Mouse (Mus musculus): Measurements from ENCODE around the gene Il10ra. TPM values are rescaled to one million over a fixed set of nuclear protein-coding genes. Genes with fewer than 3 reads are reported as not detected.

Gene Il10ra
- polyA plus RNA-seq, 1 experiment from 2014 or later, result 1.2 TPM

GRCm38 (mm10) chr9:45272213-45272612 lies 3.3 kb upstream of the Il10ra start:
- Histone ChIP-seq H3K4me3 (ENCODE audit: low read depth, low read length) (no peak overlapping the region), H3K27me3 (replicated peaks; ENCODE audit: control insufficient read depth, insufficient read depth, low read length) (peaks cover 28% of the 10 kb centered on the region), H3K27ac (replicated peaks; ENCODE audit: low read depth, low read length) (no peak overlapping the region), H3K36me3 (ENCODE audit: control insufficient read depth, insufficient read depth, low read length) (no peaks in the 10 kb centered on the region), H3K9me3 (ENCODE audit: control insufficient read depth, low read length) (no peaks in the 10 kb centered on the region), H3K9ac (ENCODE audit: low read depth, low read length) (no peak overlapping the region), H3K4me2 (ENCODE audit: low read depth, low read length) (no peak overlapping the region), H3K4me1 (ENCODE audit: control insufficient read depth, insufficient read depth, low read length) (no peaks in the 10 kb centered on the region)
- peak; percentile 12 for DNase-seq (ENCODE audit: low spot score)
- WGBS, result 41% methylated on average over 5 of the region's 5 CpGs
- ATAC-seq (ENCODE audit: low read depth), result no peak

- Histone ChIP-seq H3K4me2 (ENCODE audit: low read depth, low read length) (no peak overlapping the region), H3K27me3 (replicated peaks; ENCODE audit: control insufficient read depth, insufficient read depth, low read length) (peaks cover 28% of the 10 kb centered on the region)
These were observed 870 bp downstream of the Il10ra start for GRCm38 (mm10) chr9:45268079-45268478.

GRCm38 (mm10) chr9:45267099-45267498 lies 1.9 kb downstream of the Il10ra start:
- H3K27me3 ChIP-seq (replicated peaks; ENCODE audit: control insufficient read depth, insufficient read depth, low read length), result peaks cover 28% of the 10 kb centered on the region

More at GRCm38 (mm10) chr9:45268079-45268478, 870 bp downstream of the Il10ra start:
- 65% methylated on average over 4 of the region's 4 CpGs for WGBS
- no peak overlapping the region; the same call in 1 of the 2 replicates for H3K4me3 ChIP-seq (ENCODE audit: low read depth, low read length)
- H3K36me3 ChIP-seq (ENCODE audit: control insufficient read depth, insufficient read depth, low read length), result no peaks in the 10 kb centered on the region
- no peak overlapping the region for H3K27ac ChIP-seq (replicated peaks; ENCODE audit: low read depth, low read length)
- H3K9ac ChIP-seq (ENCODE audit: low read depth, low read length), result no peak overlapping the region
- H3K9me3 ChIP-seq (ENCODE audit: control insufficient read depth, low read length), result no peaks in the 10 kb centered on the region
- DNase-seq (ENCODE audit: low spot score), result no peak
- ATAC-seq (ENCODE audit: low read depth), result no peak
- no peaks in the 10 kb centered on the region for H3K4me1 ChIP-seq (ENCODE audit: control insufficient read depth, insufficient read depth, low read length)

GRCm38 (mm10) chr9:45261872-45262271 lies 7.1 kb downstream of the Il10ra start:
- no peaks in the 10 kb centered on the region for H3K27me3 ChIP-seq (replicated peaks; ENCODE audit: control insufficient read depth, insufficient read depth, low read length)
- H3K27ac ChIP-seq (replicated peaks; ENCODE audit: low read depth, low read length), result no peak overlapping the region
- no peak overlapping the region for H3K4me2 ChIP-seq (ENCODE audit: low read depth, low read length)
- no peak for ATAC-seq (ENCODE audit: low read depth)
- H3K4me3 ChIP-seq (ENCODE audit: low read depth, low read length), result no peak overlapping the region
- H3K36me3 ChIP-seq (ENCODE audit: control insufficient read depth, insufficient read depth, low read length), result no peaks in the 10 kb centered on the region
- DNase-seq (ENCODE audit: low spot score), result no peak
- no peaks in the 10 kb centered on the region for H3K4me1 ChIP-seq (ENCODE audit: control insufficient read depth, insufficient read depth, low read length)
- no peak overlapping the region for H3K9ac ChIP-seq (ENCODE audit: low read depth, low read length)
- no peaks in the 10 kb centered on the region for H3K9me3 ChIP-seq (ENCODE audit: control insufficient read depth, low read length)
- 69% methylated on average over 5 of the region's 5 CpGs for WGBS

More at GRCm38 (mm10) chr9:45267099-45267498, 1.9 kb downstream of the Il10ra start:
- WGBS, result 84% methylated on average over 4 of the region's 4 CpGs
- DNase-seq (ENCODE audit: low spot score), result no peak
- ATAC-seq (ENCODE audit: low read depth), result no peak
- no peak overlapping the region for H3K4me2 ChIP-seq (ENCODE audit: low read depth, low read length)
- no peaks in the 10 kb centered on the region for H3K9me3 ChIP-seq (ENCODE audit: control insufficient read depth, low read length)
- no peaks in the 10 kb centered on the region for H3K36me3 ChIP-seq (ENCODE audit: control insufficient read depth, insufficient read depth, low read length)
- no peak overlapping the region for H3K9ac ChIP-seq (ENCODE audit: low read depth, low read length)
- no peak overlapping the region for H3K4me3 ChIP-seq (ENCODE audit: low read depth, low read length)
- H3K4me1 ChIP-seq (ENCODE audit: control insufficient read depth, insufficient read depth, low read length), result no peaks in the 10 kb centered on the region
- no peak overlapping the region for H3K27ac ChIP-seq (replicated peaks; ENCODE audit: low read depth, low read length)

GRCm38 (mm10) chr9:45261466-45261865 lies 7.5 kb downstream of the Il10ra start:
- Histone ChIP-seq H3K4me2 (ENCODE audit: low read depth, low read length) (no peak overlapping the region), H3K4me1 (ENCODE audit: control insufficient read depth, insufficient read depth, low read length) (no peaks in the 10 kb centered on the region), H3K27ac (replicated peaks; ENCODE audit: low read depth, low read length) (no peak overlapping the region), H3K27me3 (replicated peaks; ENCODE audit: control insufficient read depth, insufficient read depth, low read length) (no peaks in the 10 kb centered on the region), H3K4me3 (ENCODE audit: low read depth, low read length) (no peak overlapping the region), H3K9ac (ENCODE audit: low read depth, low read length) (no peak overlapping the region), H3K9me3 (ENCODE audit: control insufficient read depth, low read length) (no peaks in the 10 kb centered on the region), H3K36me3 (ENCODE audit: control insufficient read depth, insufficient read depth, low read length) (no peaks in the 10 kb centered on the region)
- WGBS, result 56% methylated on average over 4 of the region's 4 CpGs
- ATAC-seq (ENCODE audit: low read depth) (no peak), DNase-seq (ENCODE audit: low spot score) (no peak)

- no peak overlapping the region for H3K4me3 ChIP-seq (ENCODE audit: low read depth, low read length)
These were observed 9.9 kb downstream of the Il10ra start for GRCm38 (mm10) chr9:45259065-45259464.

GRCm38 (mm10) chr9:45255967-45256366 lies 13.0 kb downstream of the Il10ra start:
- DNase-seq (ENCODE audit: low spot score) (no peak), ATAC-seq (ENCODE audit: low read depth) (no peak)
- no peak overlapping the region for H3K4me2 ChIP-seq (ENCODE audit: low read depth, low read length)
- no peak overlapping the region for H3K27ac ChIP-seq (replicated peaks; ENCODE audit: low read depth, low read length)
- WGBS, result 90% methylated on average over 5 of the region's 5 CpGs
- H3K9me3 ChIP-seq (ENCODE audit: control insufficient read depth, low read length), result no peaks in the 10 kb centered on the region
- H3K27me3 ChIP-seq (replicated peaks; ENCODE audit: control insufficient read depth, insufficient read depth, low read length), result no peaks in the 10 kb centered on the region
- no peak overlapping the region for H3K9ac ChIP-seq (ENCODE audit: low read depth, low read length)
- H3K36me3 ChIP-seq (ENCODE audit: control insufficient read depth, insufficient read depth, low read length), result no peaks in the 10 kb centered on the region
- H3K4me1 ChIP-seq (ENCODE audit: control insufficient read depth, insufficient read depth, low read length), result no peaks in the 10 kb centered on the region
- no peak overlapping the region for H3K4me3 ChIP-seq (ENCODE audit: low read depth, low read length)

More at GRCm38 (mm10) chr9:45259065-45259464, 9.9 kb downstream of the Il10ra start:
- no peaks in the 10 kb centered on the region for H3K36me3 ChIP-seq (ENCODE audit: control insufficient read depth, insufficient read depth, low read length)
- H3K4me1 ChIP-seq (ENCODE audit: control insufficient read depth, insufficient read depth, low read length), result no peaks in the 10 kb centered on the region
- 81% methylated on average over 13 of the region's 13 CpGs for WGBS
- H3K9ac ChIP-seq (ENCODE audit: low read depth, low read length), result no peak overlapping the region
- no peak for DNase-seq (ENCODE audit: low spot score)
- H3K9me3 ChIP-seq (ENCODE audit: control insufficient read depth, low read length), result no peaks in the 10 kb centered on the region
- ATAC-seq (ENCODE audit: low read depth), result no peak
- H3K4me2 ChIP-seq (ENCODE audit: low read depth, low read length), result no peak overlapping the region
- no peak overlapping the region for H3K27ac ChIP-seq (replicated peaks; ENCODE audit: low read depth, low read length)
- H3K27me3 ChIP-seq (replicated peaks; ENCODE audit: control insufficient read depth, insufficient read depth, low read length), result no peaks in the 10 kb centered on the region

- no peaks in the 10 kb centered on the region for H3K9me3 ChIP-seq (ENCODE audit: control insufficient read depth, low read length)
- H3K4me1 ChIP-seq (ENCODE audit: control insufficient read depth, insufficient read depth, low read length), result no peaks in the 10 kb centered on the region
- H3K4me3 ChIP-seq (ENCODE audit: low read depth, low read length), result no peak overlapping the region
- H3K9ac ChIP-seq (ENCODE audit: low read depth, low read length), result no peak overlapping the region
- 94% methylated on average over 4 of the region's 4 CpGs for WGBS
- no peaks in the 10 kb centered on the region for H3K36me3 ChIP-seq (ENCODE audit: control insufficient read depth, insufficient read depth, low read length)
- H3K4me2 ChIP-seq (ENCODE audit: low read depth, low read length), result no peak overlapping the region
- ATAC-seq (ENCODE audit: low read depth) (no peak), DNase-seq (ENCODE audit: low spot score) (no peak)
- H3K27me3 ChIP-seq (replicated peaks; ENCODE audit: control insufficient read depth, insufficient read depth, low read length), result no peaks in the 10 kb centered on the region
- H3K27ac ChIP-seq (replicated peaks; ENCODE audit: low read depth, low read length), result no peak overlapping the region
These were observed 13.5 kb downstream of the Il10ra start for GRCm38 (mm10) chr9:45255431-45255830.

- no peak overlapping the region for H3K4me2 ChIP-seq (ENCODE audit: low read depth, low read length)
- ATAC-seq (ENCODE audit: low read depth) (no peak), DNase-seq (ENCODE audit: low spot score) (no peak)
- no peak overlapping the region for H3K9ac ChIP-seq (ENCODE audit: low read depth, low read length)
- H3K27me3 ChIP-seq (replicated peaks; ENCODE audit: control insufficient read depth, insufficient read depth, low read length), result no peaks in the 10 kb centered on the region
- no peak overlapping the region for H3K4me3 ChIP-seq (ENCODE audit: low read depth, low read length)
- no peaks in the 10 kb centered on the region for H3K36me3 ChIP-seq (ENCODE audit: control insufficient read depth, insufficient read depth, low read length)
- no peak overlapping the region for H3K27ac ChIP-seq (replicated peaks; ENCODE audit: low read depth, low read length)
- 50% methylated on average over 4 of the region's 4 CpGs for WGBS
- no peaks in the 10 kb centered on the region for H3K4me1 ChIP-seq (ENCODE audit: control insufficient read depth, insufficient read depth, low read length)
- H3K9me3 ChIP-seq (ENCODE audit: control insufficient read depth, low read length), result no peaks in the 10 kb centered on the region
These were observed 14.3 kb downstream of the Il10ra start for GRCm38 (mm10) chr9:45254605-45255004.

All from embryonic facial prominence, embryonic 14.5 days (tissue).